Mouse (Mus musculus) intestine, embryonic 16.5 days (tissue): Measurements from ENCODE around the gene Ccdc88c. TPM values are rescaled to one million over a fixed set of nuclear protein-coding genes. Genes with fewer than 3 reads are reported as not detected.

ENCODE experiments used
- ATAC-seq: fragments of 200-750 bp; cut with Nextera tagmentation; 2 replicates; pipeline ENCODE4 v1.8.0; 2017; ENCODE audit warnings: moderate TSS enrichment, moderate library complexity
- H3K27ac ChIP-seq: fragments of 300-500 bp; sonication (generic); 2 replicates; pipeline ENCODE4 v1.5.1; 2014; ENCODE audit warnings: mild to moderate bottlenecking, low read length
- H3K27me3 ChIP-seq: fragments of 300-500 bp; sonication (generic); replicated peaks from 2 replicates; pipeline ENCODE4 v1.6.1; 2014; ENCODE audit warnings: low read length, control low read depth, mixed read lengths; ENCODE audit not compliant: control insufficient read depth, insufficient read depth
- H3K36me3 ChIP-seq: fragments of 300-500 bp; sonication (generic); 2 replicates; pipeline ENCODE4 v1.6.1; 2014; ENCODE audit warnings: low read length, control low read depth; ENCODE audit not compliant: control insufficient read depth, insufficient read depth
- H3K4me1 ChIP-seq: fragments of 300-500 bp; sonication (generic); 2 replicates; pipeline ENCODE4 v1.6.1; 2014; ENCODE audit warnings: low read length, control low read depth, mixed read lengths; ENCODE audit not compliant: control insufficient read depth, insufficient read depth
- H3K4me2 ChIP-seq: fragments of 300-500 bp; sonication (generic); 2 replicates; pipeline ENCODE4 v1.6.1; 2014; ENCODE audit warnings: low read depth, low read length, control low read depth
- H3K4me3 ChIP-seq: fragments of 300-500 bp; sonication (generic); 2 replicates; pipeline ENCODE4 v1.5.1; 2014; ENCODE audit warnings: mild to moderate bottlenecking, low read length
- H3K9ac ChIP-seq: fragments of 300-500 bp; sonication (generic); 2 replicates; pipeline ENCODE4 v1.6.1; 2014; ENCODE audit warnings: low read depth, low read length
- H3K9me3 ChIP-seq: fragments of 300-500 bp; sonication (generic); 2 replicates; pipeline ENCODE4 v1.6.1; 2016; ENCODE audit warnings: low read length, control low read depth; ENCODE audit not compliant: control insufficient read depth
- WGBS: fragments of 180-500 bp; shearing (Covaris S2); extraction: QIAGEN DNeasy Blood & Tissue Kit; methylation state at CpG from one replicate; pipeline ENCODE4 v1.1.7; 2014; 5-methylcytosine and 5-hydroxymethylcytosine counted together
- polyA plus RNA-seq: library from polyadenylated mRNA; unstranded; fragments of >200 nt; fragmentation: Nextera tagmentation; extraction: Ambion mirVana; gene quantifications from 2 replicates; pipeline ENCODE4 v1.2.1, GENCODE M21; 2015

Ccdc88c gene
- polyA plus RNA-seq, 1 experiment from 2014 or later, result 13.1 TPM

DNA sequence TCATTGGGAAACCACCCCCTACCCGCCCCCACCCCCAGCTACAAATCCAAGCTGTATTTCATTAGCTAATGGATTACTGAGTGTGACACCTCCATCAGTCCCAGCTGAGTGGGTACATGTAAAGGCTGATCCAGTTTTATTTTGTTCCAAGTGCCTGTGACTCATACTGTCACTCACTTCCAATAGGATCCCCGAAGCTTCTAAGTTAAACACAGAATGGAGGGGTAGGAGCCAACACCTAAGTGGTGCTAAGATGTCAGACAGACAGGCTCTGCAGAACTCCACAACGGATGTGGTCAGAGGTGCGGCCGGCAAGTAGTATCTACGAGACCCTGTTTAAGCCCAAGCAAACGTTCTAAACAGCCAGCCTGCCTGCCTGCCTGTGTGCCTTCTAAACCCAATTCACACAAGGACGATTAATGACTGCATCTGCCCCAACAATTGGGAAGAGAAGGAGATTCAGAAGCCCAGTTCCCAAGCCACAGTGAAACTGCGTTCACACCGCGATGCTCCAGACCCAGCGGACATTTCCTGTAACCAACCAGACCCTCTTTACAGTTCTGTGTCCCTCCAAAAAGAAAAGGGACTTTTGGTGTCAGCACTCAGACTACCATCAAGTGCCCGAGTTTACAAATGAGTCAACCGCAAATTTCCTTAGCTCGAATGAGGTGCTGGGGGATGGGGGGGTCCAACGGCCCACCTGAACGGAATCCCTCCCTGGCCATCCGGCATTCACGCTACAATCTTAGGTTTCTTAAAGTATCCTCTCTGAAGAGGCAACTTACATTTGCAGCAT is 1.2 kb downstream of the Ccdc88c start:
- H3K27me3 ChIP-seq, result no peaks in the 10 kb centered on the region

GRCm38 (mm10) chr12:101026946-101027345 is 1.9 kb downstream of the Ccdc88c start:
- Histone ChIP-seq H3K27me3 (no peaks in the 10 kb centered on the region), H3K4me2 (peak overlapping the region; percentile 87), H3K27ac (peak overlapping the region; percentile 88), H3K9me3 (no peaks in the 10 kb centered on the region), H3K4me1 (peaks cover 8% of the 10 kb centered on the region; the same call in 1 of the 2 replicates), H3K36me3 (no peaks in the 10 kb centered on the region), H3K4me3 (peak overlapping the region; percentile 80), H3K9ac (peak overlapping the region; percentile 93)
- 8% methylated on average over 14 of the region's 14 CpGs for WGBS
- ATAC-seq, result no peak

More for the DNA sequence above, 1.2 kb downstream of the Ccdc88c start:
- WGBS, result 3% methylated on average over 19 of the region's 19 CpGs
- no peak for ATAC-seq
- Histone ChIP-seq H3K4me1 (peaks cover 8% of the 10 kb centered on the region; the same call in 1 of the 2 replicates), H3K9me3 (no peaks in the 10 kb centered on the region), H3K9ac (peak overlapping the region; percentile 93), H3K27ac (peak overlapping the region; percentile 88), H3K36me3 (no peaks in the 10 kb centered on the region), H3K4me3 (peak overlapping the region; percentile 80), H3K4me2 (peak overlapping the region; percentile 87)

DNA sequence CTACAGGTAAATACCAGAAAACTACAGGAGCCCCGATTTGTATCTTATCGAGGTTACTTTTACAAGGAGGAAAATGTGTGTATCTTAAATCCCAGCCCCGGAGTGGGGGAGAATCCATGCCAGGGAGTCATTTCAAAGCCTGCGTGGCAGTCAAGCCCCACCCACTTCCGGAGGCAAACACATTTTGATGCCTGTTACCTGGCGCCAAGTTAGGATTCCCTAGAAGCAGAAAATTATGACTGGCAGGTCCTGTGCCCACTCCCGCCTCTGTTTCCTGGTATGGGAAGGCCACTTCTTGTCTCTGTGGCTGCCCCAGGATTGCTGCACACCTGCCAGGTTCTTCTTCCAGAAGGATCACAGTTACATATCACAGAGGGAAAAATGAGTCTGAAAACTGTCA is 2.3 kb downstream of the Ccdc88c start:
- Histone ChIP-seq H3K4me3 (peak overlapping the region; percentile 80), H3K9me3 (no peaks in the 10 kb centered on the region), H3K9ac (peak overlapping the region; percentile 93), H3K36me3 (no peaks in the 10 kb centered on the region), H3K27ac (peak overlapping the region; percentile 88), H3K27me3 (no peaks in the 10 kb centered on the region), H3K4me1 (peaks cover 11% of the 10 kb centered on the region), H3K4me2 (peak overlapping the region; percentile 87)
- 41% methylated on average over 7 of the region's 7 CpGs for WGBS
- peak; percentile 6; the same call in 1 of the 2 replicates for ATAC-seq

DNA sequence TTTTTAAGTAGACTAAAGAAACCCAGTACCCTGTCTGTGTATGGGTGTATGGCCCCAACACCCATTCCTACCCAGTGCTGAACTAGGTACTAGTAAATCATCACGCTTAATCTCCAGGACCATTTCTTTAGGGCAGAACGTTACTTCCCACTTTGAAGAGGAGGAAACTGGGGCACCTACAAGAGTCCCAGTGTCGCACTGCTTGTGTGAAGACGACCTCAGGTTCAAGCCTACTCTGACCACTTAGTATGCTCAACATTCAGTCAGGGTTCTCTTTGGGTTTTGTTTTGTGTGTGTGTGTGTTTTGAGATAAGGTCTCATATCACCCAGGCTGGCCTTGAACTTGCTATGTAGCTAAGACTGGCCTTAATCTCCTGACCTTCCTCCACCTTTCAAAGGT is 2.8 kb downstream of the Ccdc88c start:
- peak overlapping the region; percentile 88 for H3K27ac ChIP-seq
- H3K27me3 ChIP-seq, result no peaks in the 10 kb centered on the region
- ATAC-seq, result no peak
- H3K4me1 ChIP-seq, result peaks cover 11% of the 10 kb centered on the region
- H3K4me2 ChIP-seq, result peak overlapping the region; percentile 87
- no peaks in the 10 kb centered on the region for H3K9me3 ChIP-seq
- peak overlapping the region; percentile 24; the same call in 1 of the 2 replicates for H3K4me3 ChIP-seq
- 60% methylated on average over 4 of the region's 4 CpGs for WGBS
- peak overlapping the region; percentile 23 for H3K9ac ChIP-seq
- no peaks in the 10 kb centered on the region for H3K36me3 ChIP-seq

DNA sequence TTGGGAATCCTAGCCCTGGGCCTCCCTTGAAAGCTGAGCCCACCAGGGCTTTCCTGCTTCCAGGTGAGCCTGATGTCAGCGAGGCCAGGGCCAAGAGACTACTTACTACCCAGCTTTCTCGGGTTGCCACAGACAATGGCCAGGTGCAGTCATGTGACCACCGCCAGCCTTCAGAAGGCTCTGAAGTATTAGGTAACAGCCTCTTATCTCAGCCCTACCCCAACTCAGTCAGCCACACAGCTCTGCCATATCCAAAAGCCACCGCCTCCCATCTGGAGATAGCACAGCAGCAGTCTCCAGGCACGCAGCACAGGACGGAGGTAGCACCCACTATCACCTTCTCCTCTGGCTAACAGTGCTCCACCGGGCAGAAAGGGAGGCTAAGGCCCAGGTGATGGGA is 3.5 kb downstream of the Ccdc88c start:
- peak; percentile 83 for ATAC-seq
- Histone ChIP-seq H3K9me3 (no peaks in the 10 kb centered on the region), H3K27me3 (no peaks in the 10 kb centered on the region), H3K9ac (peak overlapping the region; percentile 53), H3K4me3 (peak overlapping the region; percentile 24; the same call in 1 of the 2 replicates), H3K36me3 (no peaks in the 10 kb centered on the region), H3K4me2 (peak overlapping the region; percentile 87), H3K27ac (peak overlapping the region; percentile 88), H3K4me1 (peaks cover 11% of the 10 kb centered on the region)
- 56% methylated on average over 7 of the region's 7 CpGs for WGBS

DNA sequence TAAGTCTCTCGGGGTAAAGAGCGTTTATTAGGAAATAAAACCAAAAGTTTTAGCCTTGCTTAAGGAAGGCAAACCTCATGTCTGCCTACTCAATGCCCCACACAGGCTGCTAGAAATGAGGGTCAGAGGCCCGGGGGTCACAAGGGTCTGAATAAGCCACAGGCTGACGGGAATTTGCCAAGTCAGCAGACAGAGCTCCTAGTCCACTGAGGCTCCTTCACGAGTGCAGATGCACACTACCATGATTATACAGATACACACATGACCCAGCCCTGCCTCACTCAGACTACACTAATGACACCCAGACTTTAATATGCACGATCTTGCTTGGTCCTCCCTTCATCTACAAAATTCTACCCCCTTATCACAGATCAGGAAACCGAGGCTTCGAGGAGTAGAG is 4.0 kb downstream of the Ccdc88c start:
- Histone ChIP-seq H3K9me3 (no peaks in the 10 kb centered on the region), H3K27me3 (no peaks in the 10 kb centered on the region), H3K4me2 (peak overlapping the region; percentile 87), H3K4me1 (peaks cover 11% of the 10 kb centered on the region), H3K27ac (peak overlapping the region; percentile 87), H3K4me3 (no peak overlapping the region; the same call in 1 of the 2 replicates), H3K36me3 (no peaks in the 10 kb centered on the region), H3K9ac (peak overlapping the region; percentile 53)
- no peak for ATAC-seq
- WGBS, result 63% methylated on average over 8 of the region's 8 CpGs

- Histone ChIP-seq H3K27ac (no peak overlapping the region), H3K4me3 (no peak overlapping the region), H3K36me3 (no peaks in the 10 kb centered on the region), H3K9ac (no peak overlapping the region), H3K27me3 (no peaks in the 10 kb centered on the region), H3K4me1 (peaks cover 24% of the 10 kb centered on the region), H3K4me2 (no peak overlapping the region), H3K9me3 (no peaks in the 10 kb centered on the region)
- WGBS, result 68% methylated on average over 11 of the region's 11 CpGs
- no peak for ATAC-seq
Measured at GRCm38 (mm10) chr12:101023143-101023542, 5.7 kb downstream of the Ccdc88c start.

GRCm38 (mm10) chr12:101022353-101022752 is 6.5 kb downstream of the Ccdc88c start:
- H3K27ac ChIP-seq, result no peak overlapping the region
- H3K4me1 ChIP-seq, result peaks cover 32% of the 10 kb centered on the region
- no peaks in the 10 kb centered on the region for H3K27me3 ChIP-seq
- no peak for ATAC-seq
- no peaks in the 10 kb centered on the region for H3K9me3 ChIP-seq
- no peaks in the 10 kb centered on the region for H3K36me3 ChIP-seq
- H3K4me3 ChIP-seq, result no peak overlapping the region
- WGBS, result 94% methylated on average over 8 of the region's 8 CpGs
- no peak overlapping the region for H3K4me2 ChIP-seq
- no peak overlapping the region for H3K9ac ChIP-seq

DNA sequence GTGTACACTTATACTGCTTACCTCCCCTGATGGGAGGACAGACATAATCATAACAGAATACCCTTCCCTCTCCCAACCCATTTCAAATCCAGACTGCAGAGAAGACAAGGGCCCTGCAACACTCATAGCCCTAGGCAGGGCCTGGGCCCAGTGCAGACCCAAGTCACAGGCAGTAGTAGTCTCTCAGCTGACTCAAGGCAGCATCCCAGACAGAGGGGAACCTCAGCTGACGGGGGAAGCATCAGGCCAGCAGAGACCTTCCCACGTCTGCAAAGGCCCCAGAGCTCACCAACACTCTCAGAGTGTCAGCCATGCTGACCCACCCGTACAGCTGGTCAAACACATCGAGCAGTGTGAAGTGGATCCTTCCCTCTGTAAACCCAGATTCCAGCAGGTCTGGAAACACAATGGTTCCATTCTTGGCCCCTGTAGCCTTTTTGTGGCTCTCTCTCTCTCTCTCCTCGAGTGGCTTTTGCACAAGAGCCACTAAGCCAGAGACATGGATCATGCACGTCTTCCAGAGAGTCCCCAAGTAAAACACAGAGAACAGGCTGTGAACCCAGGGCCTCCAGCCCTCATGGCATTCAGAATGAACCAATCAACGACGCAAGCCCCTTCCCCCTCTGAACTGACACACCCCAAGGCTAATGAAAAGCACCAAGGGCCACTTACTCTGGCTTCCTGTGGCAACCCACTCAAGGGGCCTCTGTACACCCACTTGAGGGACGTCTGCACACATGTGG is 7.2 kb downstream of the Ccdc88c start:
- Histone ChIP-seq H3K27ac (no peak overlapping the region), H3K36me3 (no peaks in the 10 kb centered on the region), H3K4me1 (peaks cover 36% of the 10 kb centered on the region), H3K27me3 (no peaks in the 10 kb centered on the region), H3K9me3 (no peaks in the 10 kb centered on the region), H3K4me2 (no peak overlapping the region), H3K4me3 (no peak overlapping the region), H3K9ac (no peak overlapping the region)
- ATAC-seq, result no peak
- WGBS, result 76% methylated on average over 9 of the region's 9 CpGs
